Mouse (Mus musculus) limb, embryonic 14.5 days (tissue): ENCODE data around the gene Cds2. TPM values are rescaled to one million over a fixed set of nuclear protein-coding genes. Genes with fewer than 3 reads are reported as not detected.

ENCODE experiments used
- ATAC-seq: fragments of 200-750 bp; cut with Nextera tagmentation; 2 replicates; pipeline ENCODE4 v1.8.0; 2017; ENCODE audit warnings: low read depth, moderate number of reproducible peaks, moderate TSS enrichment; ENCODE audit not compliant: low FRiP score
- DNase-seq: peaks from one replicate; pipeline ENCODE4 v3.0.0-alpha.2; 2015; ENCODE audit warnings: low spot score
- H3K27ac ChIP-seq: fragments of 300-500 bp; sonication (generic); replicated peaks from 2 replicates; pipeline ENCODE4 v1.5.1; 2014; ENCODE audit warnings: low read depth, mild to moderate bottlenecking, low read length, moderate library complexity, mixed read lengths
- H3K27me3 ChIP-seq: fragments of 300-500 bp; sonication (generic); 2 replicates; pipeline ENCODE4 v1.6.1; 2014; ENCODE audit warnings: low read length, mixed read lengths; ENCODE audit not compliant: control insufficient read depth, insufficient read depth
- H3K36me3 ChIP-seq: fragments of 300-500 bp; sonication (generic); 2 replicates; pipeline ENCODE4 v1.6.1; 2014; ENCODE audit warnings: mild to moderate bottlenecking, low read length, moderate library complexity, mixed read lengths; ENCODE audit not compliant: control insufficient read depth, insufficient read depth
- H3K4me1 ChIP-seq: fragments of 300-500 bp; sonication (generic); 2 replicates; pipeline ENCODE4 v1.6.1; 2014; ENCODE audit warnings: antibody characterized with exemption, low read length, mixed read lengths; ENCODE audit not compliant: control insufficient read depth, insufficient read depth
- H3K4me2 ChIP-seq: fragments of 300-500 bp; sonication (generic); replicated peaks from 2 replicates; pipeline ENCODE4 v1.6.1; 2014; ENCODE audit warnings: low read depth, mild to moderate bottlenecking, low read length, moderate library complexity; ENCODE audit not compliant: severe bottlenecking
- H3K4me3 ChIP-seq: fragments of 300-500 bp; sonication (generic); replicated peaks from 2 replicates; pipeline ENCODE4 v1.5.1; 2014; ENCODE audit warnings: low read length
- H3K9ac ChIP-seq: fragments of 300-500 bp; sonication (generic); 2 replicates; pipeline ENCODE4 v1.6.1; 2014; ENCODE audit warnings: mild to moderate bottlenecking, low read depth, low read length, moderate library complexity; ENCODE audit not compliant: severe bottlenecking
- H3K9me3 ChIP-seq: fragments of 300-500 bp; sonication (generic); 2 replicates; pipeline ENCODE4 v1.6.1; 2016; ENCODE audit warnings: low read length; ENCODE audit not compliant: control insufficient read depth
- POLR2A ChIP-seq: fragments of 200-500 bp; IDR thresholded peaks from 2 replicates; pipeline ENCODE4 v1.8.0; 2012; ENCODE audit warnings: inconsistent platforms, mild to moderate bottlenecking, moderate library complexity, borderline replicate concordance; ENCODE audit not compliant: insufficient read depth, insufficient read length; ENCODE audit errors: extremely low read depth
- WGBS: fragments of 180-500 bp; shearing (Covaris S2); extraction: QIAGEN DNeasy Blood & Tissue Kit; methylation state at CpG from one replicate; pipeline ENCODE4 v1.1.7; 2014; 5-methylcytosine and 5-hydroxymethylcytosine counted together
- polyA plus RNA-seq, 2 experiments: library from polyadenylated mRNA; depleted of rRNA in 1 of 2; stranded (reverse) in 1 of 2; unstranded in 1 of 2; fragments of >200 nt; fragmentation: Nextera tagmentation in 1 of 2; extraction: Ambion mirVana in 1 of 2; gene quantifications; 2 replicates each; pipeline versions ENCODE4 v1.2.1 to v1.2.3; 2012 to 2014

Cds2 gene
- polyA plus RNA-seq, 2 experiments: 17.1 to 21.2 TPM

DNA sequence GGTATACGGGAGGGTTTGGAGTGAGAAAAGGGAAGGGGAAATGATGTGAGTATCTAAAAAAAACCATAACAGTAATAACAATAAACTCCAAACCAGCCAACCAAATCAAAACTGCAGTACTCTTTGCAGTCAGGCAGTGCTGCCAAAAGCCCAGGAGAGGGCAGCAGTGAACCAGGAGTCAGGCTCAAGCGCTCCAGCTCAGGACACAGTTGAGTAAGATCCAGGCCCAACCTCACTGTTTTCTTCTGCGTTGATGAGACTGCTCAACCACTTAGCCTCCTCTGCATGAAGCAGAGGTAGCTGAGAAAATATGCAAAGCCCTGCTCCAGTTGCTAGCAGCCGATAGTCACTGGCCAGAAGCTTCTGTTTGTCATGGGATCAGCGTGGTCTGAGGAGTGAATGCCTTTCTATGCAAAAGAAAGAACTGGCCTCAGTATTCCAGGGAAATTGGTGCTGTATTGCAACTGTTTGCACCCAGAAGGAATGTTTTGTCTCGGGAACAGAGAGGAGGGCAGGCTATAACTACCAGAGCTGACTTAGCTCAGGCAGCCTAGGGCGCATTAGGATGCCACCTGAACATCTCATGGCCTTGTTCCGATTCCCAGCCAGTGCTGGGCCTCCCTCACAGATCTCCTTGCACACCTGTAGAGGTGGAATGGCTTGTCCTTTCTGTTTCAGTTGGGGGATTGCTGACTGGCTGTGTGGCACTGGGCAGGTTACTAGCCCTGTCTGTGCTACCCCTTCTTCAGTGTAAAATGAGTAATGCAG, 53.3 kb downstream of the Cds2 start:
- 42% methylated on average over 8 of the region's 8 CpGs for WGBS
- H3K4me1 ChIP-seq: no peaks in the 10 kb centered on the region
- TF ChIP-seq POLR2A: no peak
- H3K4me3 ChIP-seq: no peak overlapping the region
- H3K4me2 ChIP-seq: no peak overlapping the region
- peak; percentile 83 for DNase-seq
- no peaks in the 10 kb centered on the region; the same call in 1 of the 2 replicates for H3K36me3 ChIP-seq
- H3K27ac ChIP-seq: no peak overlapping the region
- no peaks in the 10 kb centered on the region for H3K27me3 ChIP-seq
- peak; percentile 70 for ATAC-seq
- no peaks in the 10 kb centered on the region for H3K9me3 ChIP-seq
- no peak overlapping the region for H3K9ac ChIP-seq

GRCm38 (mm10) chr2:132317178-132317577, 54.2 kb downstream of the Cds2 start:
- no peak for DNase-seq
- Histone ChIP-seq H3K27me3 (no peaks in the 10 kb centered on the region), H3K4me1 (no peaks in the 10 kb centered on the region), H3K4me2 (no peak overlapping the region), H3K4me3 (no peak overlapping the region), H3K9ac (no peak overlapping the region), H3K36me3 (no peaks in the 10 kb centered on the region), H3K27ac (no peak overlapping the region), H3K9me3 (no peaks in the 10 kb centered on the region)
- 79% methylated on average over 1 of the region's 1 CpGs for WGBS
- no peak for ATAC-seq
- TF ChIP-seq POLR2A: no peak

DNA sequence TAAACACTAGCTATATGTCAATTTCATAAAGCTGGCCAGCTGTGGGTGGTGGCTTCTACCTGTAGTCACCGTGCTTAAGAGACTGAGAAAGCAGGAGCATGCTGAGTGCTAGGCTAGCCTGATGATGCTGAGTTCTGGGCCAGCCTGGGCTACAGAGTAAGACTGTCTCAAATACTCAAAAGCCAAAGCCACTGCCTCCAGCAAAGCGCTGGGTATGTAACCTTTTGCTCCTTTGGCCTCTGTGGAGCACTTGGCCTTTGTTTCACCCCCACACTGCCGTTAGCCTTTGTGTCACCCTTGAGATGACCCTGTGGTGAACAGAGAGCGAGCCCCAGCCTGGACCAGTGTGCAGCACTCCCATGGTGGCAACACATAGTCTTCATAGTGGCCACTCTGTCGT, 57.6 kb downstream of the Cds2 start:
- no peak overlapping the region for H3K4me3 ChIP-seq
- WGBS: 79% methylated on average over 5 of the region's 5 CpGs
- H3K9ac ChIP-seq: no peak overlapping the region
- H3K9me3 ChIP-seq: no peaks in the 10 kb centered on the region
- H3K27ac ChIP-seq: no peak overlapping the region
- H3K27me3 ChIP-seq: no peaks in the 10 kb centered on the region
- no peak overlapping the region for H3K4me2 ChIP-seq
- no peaks in the 10 kb centered on the region for H3K36me3 ChIP-seq
- DNase-seq (no peak), ATAC-seq (no peak)
- H3K4me1 ChIP-seq: no peaks in the 10 kb centered on the region
- no peak for TF ChIP-seq POLR2A

GRCm38 (mm10) chr2:132323541-132323940, 60.6 kb downstream of the Cds2 start:
- WGBS: 65% methylated on average over 4 of the region's 4 CpGs
- Histone ChIP-seq H3K27me3 (no peaks in the 10 kb centered on the region), H3K9ac (no peak overlapping the region), H3K4me3 (no peak overlapping the region), H3K36me3 (no peaks in the 10 kb centered on the region), H3K27ac (no peak overlapping the region), H3K4me1 (no peaks in the 10 kb centered on the region), H3K9me3 (no peaks in the 10 kb centered on the region), H3K4me2 (no peak overlapping the region)
- no peak for TF ChIP-seq POLR2A
- no peak for DNase-seq
- no peak for ATAC-seq

DNA sequence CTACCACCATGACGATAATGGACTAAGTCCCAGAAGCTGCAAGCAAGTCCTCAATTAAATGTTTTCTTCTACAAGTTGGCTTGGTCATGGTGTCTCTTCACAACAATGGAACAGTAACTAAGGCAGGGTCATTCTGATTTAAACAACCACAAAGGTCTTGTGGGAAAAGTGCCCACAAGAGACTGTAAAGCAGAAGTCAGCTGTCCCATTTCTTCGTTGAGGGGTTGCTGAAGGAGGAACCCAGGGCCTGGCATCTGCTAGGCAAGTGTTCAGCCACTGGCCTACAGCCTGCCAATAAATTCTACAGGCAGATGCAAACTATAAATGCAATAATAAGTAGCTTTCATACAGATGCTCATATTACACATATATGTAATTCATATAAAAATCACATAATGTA, 74.3 kb downstream of the Cds2 start:
- Histone ChIP-seq H3K9me3 (no peaks in the 10 kb centered on the region), H3K4me3 (no peak overlapping the region), H3K27ac (no peak overlapping the region), H3K4me2 (no peak overlapping the region), H3K36me3 (no peaks in the 10 kb centered on the region), H3K4me1 (no peaks in the 10 kb centered on the region), H3K9ac (no peak overlapping the region), H3K27me3 (no peaks in the 10 kb centered on the region)
- ATAC-seq (no peak), DNase-seq (no peak)
- 67% methylated on average over 2 of the region's 2 CpGs for WGBS
- TF ChIP-seq POLR2A: no peak

GRCm38 (mm10) chr2:132340350-132340749, 77.4 kb downstream of the Cds2 start:
- no peaks in the 10 kb centered on the region for H3K9me3 ChIP-seq
- no peak for ATAC-seq
- 82% methylated on average over 2 of the region's 2 CpGs for WGBS

More at GRCm38 (mm10) chr2:132340350-132340749, 77.4 kb downstream of the Cds2 start:
- Histone ChIP-seq H3K36me3 (no peaks in the 10 kb centered on the region), H3K9ac (no peak overlapping the region), H3K27me3 (no peaks in the 10 kb centered on the region), H3K4me2 (no peak overlapping the region), H3K4me1 (no peaks in the 10 kb centered on the region), H3K27ac (no peak overlapping the region), H3K4me3 (no peak overlapping the region)
- no peak for DNase-seq
- no peak for TF ChIP-seq POLR2A
